Mouse (Mus musculus): Measurements from ENCODE around the gene Olfr1493-ps1. TPM values are rescaled to one million over a fixed set of nuclear protein-coding genes. Genes with fewer than 3 reads are reported as not detected.

Olfr1493-ps1 gene
- total and polyA plus RNA-seq, 3 experiments: not detected

- H3K9ac ChIP-seq (ENCODE audit: control insufficient read depth, low read depth, low read length, poor library complexity, severe bottlenecking): no peak within 1 kb of the TSS
- H3K4me1 ChIP-seq (ENCODE audit: control insufficient read depth in 1 of 2, insufficient read depth in 2 of 2, low read length in 2 of 2): no peaks in the 10 kb centered on the region
- H3K4me3 ChIP-seq (ENCODE audit: control insufficient read depth in 1 of 2, insufficient read depth in 1 of 2, low read depth in 2 of 2, low read length in 2 of 2): no peak within 1 kb of the TSS
- H3K9me3 ChIP-seq (replicated peaks; ENCODE audit: insufficient read depth, low read length): no peaks in the 10 kb centered on the region
- no peaks in the 10 kb centered on the region for H3K27me3 ChIP-seq (ENCODE audit: control insufficient read depth in 1 of 2, insufficient read depth in 2 of 2, low read length in 2 of 2)
- H3K27ac ChIP-seq (ENCODE audit: control insufficient read depth, low read depth, low read length): no peak within 1 kb of the TSS
- no peaks in the 10 kb centered on the region for H3K79me2 ChIP-seq (ENCODE audit: control insufficient read depth, insufficient read depth, low read length, poor library complexity)
- no peaks in the 10 kb centered on the region for H3K36me3 ChIP-seq (ENCODE audit: control insufficient read depth in 1 of 2, insufficient read depth in 2 of 2, low read length in 2 of 2)
- no peak for TF ChIP-seq SIN3A (IDR thresholded peaks at IDR 0.05; ENCODE audit: low read length)
- TF ChIP-seq BHLHE40 (IDR thresholded peaks at IDR 0.05; ENCODE audit: borderline replicate concordance, low read depth, low read length): no peak
- TF ChIP-seq TAL1 (IDR thresholded peaks at IDR 0.05; ENCODE audit: low read length): no peak
- TF ChIP-seq RCOR1 (IDR thresholded peaks at IDR 0.05; ENCODE audit: low read depth, low read length): no peak
- no peak for TF ChIP-seq MYC (IDR thresholded peaks at IDR 0.05; ENCODE audit: low read depth, low read length)
- TF ChIP-seq CTCF (IDR thresholded peaks at IDR 0.05 in 2 of 3, conservative IDR thresholded peaks at IDR 0.05 in 1 of 3; ENCODE audit: control insufficient read depth in 1 of 3, insufficient read depth in 1 of 3, low read depth in 2 of 3, low read length in 3 of 3, poor library complexity in 1 of 3, severe bottlenecking in 1 of 3): no peak
- DNase-seq (ENCODE audit: low read depth, low spot score): no peak
Observed at GRCm38 (mm10) chr19:13739428-13739827, 16.4 kb downstream of the Olfr1493-ps1 start, which contains the start of gene Olfr1494. Gene Olfr1494 (plus strand): TSS chr19:13739728.

- no peaks in the 10 kb centered on the region for H3K9me3 ChIP-seq (replicated peaks; ENCODE audit: insufficient read depth, low read length)
- no peak overlapping the region for H3K4me3 ChIP-seq (ENCODE audit: control insufficient read depth in 1 of 2, insufficient read depth in 1 of 2, low read depth in 2 of 2, low read length in 2 of 2)
- no peak for TF ChIP-seq POLR2AphosphoS2 (IDR thresholded peaks at IDR 0.05; ENCODE audit: low read length)
- no peak for DNase-seq (ENCODE audit: low read depth, low spot score)
- H3K9ac ChIP-seq (ENCODE audit: control insufficient read depth, low read depth, low read length, poor library complexity, severe bottlenecking): no peak overlapping the region
- no peaks in the 10 kb centered on the region for H3K4me1 ChIP-seq (ENCODE audit: control insufficient read depth in 1 of 2, insufficient read depth in 2 of 2, low read length in 2 of 2)
- H3K27me3 ChIP-seq (ENCODE audit: control insufficient read depth in 1 of 2, insufficient read depth in 2 of 2, low read length in 2 of 2): no peaks in the 10 kb centered on the region
- no peaks in the 10 kb centered on the region for H3K36me3 ChIP-seq (ENCODE audit: control insufficient read depth in 1 of 2, insufficient read depth in 2 of 2, low read length in 2 of 2)
- no peaks in the 10 kb centered on the region for H3K79me2 ChIP-seq (ENCODE audit: control insufficient read depth, insufficient read depth, low read length, poor library complexity)
- H3K27ac ChIP-seq (ENCODE audit: control insufficient read depth, low read depth, low read length): no peak overlapping the region
Observed at GRCm38 (mm10) chr19:13749366-13749765, 26.3 kb downstream of the Olfr1493-ps1 start.

GRCm38 (mm10) chr19:13764306-13764705 is 41.2 kb downstream of the Olfr1493-ps1 start, which contains the start of gene Olfr1495:
Gene Olfr1495 (plus strand): TSS chr19:13764606.
- no peaks in the 10 kb centered on the region for H3K36me3 ChIP-seq (ENCODE audit: control insufficient read depth in 1 of 2, insufficient read depth in 2 of 2, low read length in 2 of 2)
- H3K79me2 ChIP-seq (ENCODE audit: control insufficient read depth, insufficient read depth, low read length, poor library complexity): no peaks in the 10 kb centered on the region
- H3K4me1 ChIP-seq (ENCODE audit: control insufficient read depth in 1 of 2, insufficient read depth in 2 of 2, low read length in 2 of 2): no peaks in the 10 kb centered on the region
- H3K4me3 ChIP-seq (ENCODE audit: control insufficient read depth in 1 of 2, insufficient read depth in 1 of 2, low read depth in 2 of 2, low read length in 2 of 2): no peak within 1 kb of the TSS
- no peak within 1 kb of the TSS for H3K27ac ChIP-seq (ENCODE audit: control insufficient read depth, low read depth, low read length)
- H3K9ac ChIP-seq (ENCODE audit: control insufficient read depth, low read depth, low read length, poor library complexity, severe bottlenecking): no peak within 1 kb of the TSS
- no peaks in the 10 kb centered on the region for H3K27me3 ChIP-seq (ENCODE audit: control insufficient read depth in 1 of 2, insufficient read depth in 2 of 2, low read length in 2 of 2)
- TF ChIP-seq CHD2 (IDR thresholded peaks at IDR 0.05; ENCODE audit: low read length): no peak
- TF ChIP-seq ZMIZ1 (IDR thresholded peaks at IDR 0.05; ENCODE audit: low read depth, low read length): no peak
- no peak for TF ChIP-seq NELFE (IDR thresholded peaks at IDR 0.05; ENCODE audit: low read depth, low read length)
- no peak for TF ChIP-seq ZNF384 (IDR thresholded peaks at IDR 0.05; ENCODE audit: low read depth, low read length)
- TF ChIP-seq MEF2A (IDR thresholded peaks at IDR 0.05; ENCODE audit: extremely low read depth, insufficient replicate concordance, low read depth, low read length, poor library complexity, severe bottlenecking): no peak
- TF ChIP-seq MAZ (IDR thresholded peaks at IDR 0.05; ENCODE audit: low read depth, low read length): no peak
- no peaks in the 10 kb centered on the region for H3K9me3 ChIP-seq (replicated peaks; ENCODE audit: insufficient read depth, low read length)
- no peak for DNase-seq (ENCODE audit: low read depth, low spot score)

Measured in MEL (cell line).